Mouse (Mus musculus) MEL (cell line): ENCODE measurements around the gene Gtf3c2. TPM values are rescaled to one million over a fixed set of nuclear protein-coding genes. Genes with fewer than 3 reads are reported as not detected.

Source experiments
- DNase-seq: peaks from one replicate; pipeline ENCODE4 v3.0.0; 2011; ENCODE audit warnings: low read depth, low spot score
- H3K27ac ChIP-seq: 2 replicates; pipeline ENCODE4 v1.5.1; 2012; ENCODE audit warnings: low read depth, mild to moderate bottlenecking, control low read depth, low read length, moderate library complexity; ENCODE audit not compliant: control insufficient read depth
- H3K27me3 ChIP-seq, 2 experiments: fragments of 150-350 bp in 1 of 2; sonication (generic) in 1 of 2; 2 replicates each; pipeline ENCODE4 v1.6.1; 2012; ENCODE audit warnings: low read length in 2 of 2, mild to moderate bottlenecking in 2 of 2, improper control_type of control experiment in 1 of 2, moderate library complexity in 1 of 2; ENCODE audit not compliant: insufficient read depth in 2 of 2, control insufficient read depth in 1 of 2
- H3K36me3 ChIP-seq, 2 experiments: 2 replicates each; pipeline ENCODE4 v1.6.1; 2012 to 2014; ENCODE audit warnings: low read length in 2 of 2, improper control_type of control experiment in 1 of 2, inconsistent platforms in 1 of 2, mild to moderate bottlenecking in 1 of 2; ENCODE audit not compliant: insufficient read depth in 2 of 2, control insufficient read depth in 1 of 2
- H3K4me1 ChIP-seq, 2 experiments: fragments of 150-350 bp in 1 of 2; sonication (generic) in 1 of 2; 2 replicates each; pipeline ENCODE4 v1.6.1; 2012; ENCODE audit warnings: low read length in 2 of 2, improper control_type of control experiment in 1 of 2, mild to moderate bottlenecking in 1 of 2; ENCODE audit not compliant: insufficient read depth in 2 of 2, control insufficient read depth in 1 of 2
- H3K4me3 ChIP-seq, 2 experiments: fragments of 150-350 bp in 1 of 2; sonication (generic) in 1 of 2; 2 replicates each; pipeline ENCODE4 v1.5.1; 2012; ENCODE audit warnings: low read depth in 2 of 2, low read length in 2 of 2, mild to moderate bottlenecking in 2 of 2, moderate library complexity in 2 of 2, control low read depth in 1 of 2, improper control_type of control experiment in 1 of 2; ENCODE audit not compliant: control insufficient read depth in 1 of 2, insufficient read depth in 1 of 2
- H3K79me2 ChIP-seq: 2 replicates; pipeline ENCODE4 v1.6.1; 2012; ENCODE audit warnings: mild to moderate bottlenecking, low read length, moderate library complexity; ENCODE audit not compliant: control insufficient read depth, poor library complexity, insufficient read depth
- H3K9ac ChIP-seq: 2 replicates; pipeline ENCODE4 v1.6.1; 2012; ENCODE audit warnings: low read depth, mild to moderate bottlenecking, control low read depth, low read length, moderate library complexity; ENCODE audit not compliant: control insufficient read depth, poor library complexity, severe bottlenecking
- H3K9me3 ChIP-seq: fragments of 150-350 bp; sonication (generic); replicated peaks from 2 replicates; pipeline ENCODE4 v1.6.1; 2012; ENCODE audit warnings: mild to moderate bottlenecking, low read length, improper control_type of control experiment, moderate library complexity; ENCODE audit not compliant: insufficient read depth
- E2F4 ChIP-seq: IDR thresholded peaks from 2 replicates; pipeline ENCODE4 v1.6.1; 2011; ENCODE audit warnings: low read depth, low read length, improper control_type of control experiment, borderline replicate concordance
- ETS1 ChIP-seq: IDR thresholded peaks from 2 replicates; pipeline ENCODE4 v1.6.1; 2012; ENCODE audit warnings: low read depth, mild to moderate bottlenecking, inconsistent platforms, low read length, improper control_type of control experiment, moderate library complexity
- GABPA ChIP-seq: IDR thresholded peaks from 2 replicates; pipeline ENCODE4 v1.6.1; 2012; ENCODE audit warnings: low read depth, mild to moderate bottlenecking, inconsistent platforms, low read length, improper control_type of control experiment, moderate library complexity
- JUND ChIP-seq: IDR thresholded peaks from 2 replicates; pipeline ENCODE4 v1.6.1; 2011; ENCODE audit warnings: low read depth, mild to moderate bottlenecking, improper control_type of control experiment, low read length
- KAT2A ChIP-seq: conservative IDR thresholded peaks from 2 replicates; pipeline ENCODE4 v1.6.1; 2012; ENCODE audit warnings: low read depth, low read length, improper control_type of control experiment, inconsistent platforms
- MAX ChIP-seq: IDR thresholded peaks from 2 replicates; pipeline ENCODE4 v1.6.1; 2011; ENCODE audit warnings: low read length, improper control_type of control experiment
- MEF2A ChIP-seq: IDR thresholded peaks from 2 replicates; pipeline ENCODE4 v1.6.1; 2014; ENCODE audit warnings: low read depth, mild to moderate bottlenecking, inconsistent platforms, low read length, improper control_type of control experiment; ENCODE audit not compliant: poor library complexity, insufficient replicate concordance, severe bottlenecking; ENCODE audit errors: extremely low read depth
- NELFE ChIP-seq: IDR thresholded peaks from 2 replicates; pipeline ENCODE4 v1.6.1; 2011; ENCODE audit warnings: low read depth, low read length, improper control_type of control experiment
- POLR2AphosphoS2 ChIP-seq: IDR thresholded peaks from 2 replicates; pipeline ENCODE4 v1.6.1; 2011; ENCODE audit warnings: low read length, improper control_type of control experiment
- POLR2AphosphoS5 ChIP-seq: IDR thresholded peaks from 2 replicates; pipeline ENCODE4 v1.6.1; 2012; ENCODE audit warnings: low read depth, borderline replicate concordance, mild to moderate bottlenecking, inconsistent platforms, low read length, moderate library complexity, mixed read lengths
- RCOR1 ChIP-seq: IDR thresholded peaks from 2 replicates; pipeline ENCODE4 v1.6.1; 2012; ENCODE audit warnings: low read depth, mild to moderate bottlenecking, inconsistent platforms, low read length, improper control_type of control experiment
- SIN3A ChIP-seq: IDR thresholded peaks from 2 replicates; pipeline ENCODE4 v1.6.1; 2012; ENCODE audit warnings: low read length, improper control_type of control experiment, inconsistent platforms
- SMC3 ChIP-seq: IDR thresholded peaks from 2 replicates; pipeline ENCODE4 v1.6.1; 2011; ENCODE audit warnings: low read depth, low read length, improper control_type of control experiment
- TBP ChIP-seq: IDR thresholded peaks from 2 replicates; pipeline ENCODE4 v1.8.0; 2011; ENCODE audit warnings: low read depth, low read length, improper control_type of control experiment
- TCF12 ChIP-seq: IDR thresholded peaks from 2 replicates; pipeline ENCODE4 v1.6.1; 2014; ENCODE audit warnings: low read depth, mild to moderate bottlenecking, inconsistent platforms, low read length, improper control_type of control experiment, moderate library complexity
- UBTF ChIP-seq: IDR thresholded peaks from 2 replicates; pipeline ENCODE4 v1.6.1; 2012; ENCODE audit warnings: low read depth, mild to moderate bottlenecking, inconsistent platforms, low read length, improper control_type of control experiment, moderate library complexity, borderline replicate concordance; ENCODE audit not compliant: insufficient read depth
- USF1 ChIP-seq: IDR thresholded peaks from 2 replicates; pipeline ENCODE4 v1.6.1; 2014; ENCODE audit warnings: low read depth, mild to moderate bottlenecking, inconsistent platforms, low read length, improper control_type of control experiment, moderate library complexity
- USF2 ChIP-seq, 2 experiments: IDR thresholded peaks; 2 replicates each; pipeline ENCODE4 v1.6.1; 2011 to 2012; ENCODE audit warnings: improper control_type of control experiment in 2 of 2, low read length in 2 of 2, borderline replicate concordance in 1 of 2, inconsistent platforms in 1 of 2, low read depth in 1 of 2, mild to moderate bottlenecking in 1 of 2; ENCODE audit not compliant: insufficient read depth in 1 of 2
- ZMIZ1 ChIP-seq: IDR thresholded peaks from 2 replicates; pipeline ENCODE4 v1.6.1; 2012; ENCODE audit warnings: low read depth, mild to moderate bottlenecking, inconsistent platforms, low read length, improper control_type of control experiment, moderate library complexity
- polyA plus RNA-seq, 2 experiments: library from polyadenylated mRNA; stranded (reverse) in 1 of 2; unstranded in 1 of 2; fragments of >175 nt in 1 of 2; fragments of >200 nt in 1 of 2; gene quantifications; 2 replicates each; pipeline versions ENCODE4 v1.2.1 to v1.2.4; 2012; ENCODE audit warnings: low replicate concordance in 2 of 2, low read depth in 1 of 2; ENCODE audit not compliant: insufficient read length in 2 of 2, insufficient read depth in 1 of 2, missing spikeins in 1 of 2
- total RNA-seq: library from RNA; depleted of rRNA; stranded (reverse); fragments of 300-350 nt; gene quantifications from 2 replicates; pipeline ENCODE4 v1.2.3, GENCODE M21; 2012

Gene Gtf3c2
- total and polyA plus RNA-seq, 3 experiments = 50.9 to 129 TPM; not detected in 1

DNA sequence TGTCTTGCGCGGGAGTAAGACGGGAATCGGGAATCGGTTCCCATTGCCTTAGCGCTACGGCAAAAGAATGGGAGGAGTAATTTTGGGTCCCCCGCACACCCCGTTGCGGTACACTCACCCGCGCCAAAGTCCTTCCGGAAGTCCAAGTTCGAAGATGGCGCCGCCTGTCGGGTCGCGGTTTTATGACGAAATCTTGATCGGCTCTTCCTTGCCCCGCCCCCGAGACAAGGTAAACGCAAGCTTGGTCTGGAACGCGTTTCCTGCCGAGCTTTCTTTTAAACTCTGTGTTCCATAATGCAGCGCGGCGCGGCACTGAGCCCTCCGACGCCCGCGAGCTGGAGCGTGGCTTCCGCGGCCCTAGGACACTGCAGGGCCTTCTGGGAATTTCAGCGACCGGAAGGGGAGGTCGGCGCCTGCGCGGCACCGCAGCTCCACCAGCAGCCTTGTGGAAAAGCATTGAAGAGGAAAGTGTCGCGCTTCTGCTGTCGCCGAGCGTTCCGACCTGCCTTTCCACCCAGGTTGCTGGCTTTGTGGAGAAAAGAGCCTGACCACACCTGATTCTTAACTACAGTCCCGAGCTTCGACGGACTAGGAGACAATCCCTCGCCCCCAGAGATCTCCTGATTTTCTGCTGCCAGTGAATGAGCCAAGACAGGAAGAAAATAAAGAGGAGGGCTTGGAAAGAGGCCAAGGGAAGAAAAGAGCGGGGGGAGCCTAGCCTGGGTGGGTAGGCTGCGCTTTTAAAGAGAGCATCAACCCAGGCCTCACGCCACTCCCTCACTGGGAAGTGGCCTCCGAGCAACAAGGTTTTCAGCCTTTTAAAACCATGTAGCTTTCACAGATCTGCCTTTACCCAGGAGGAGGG is at the start of gene Gtf3c2, which contains the start of gene Gm29609 (continued):
- TF ChIP-seq E2F4 (peak; percentile 90), POLR2AphosphoS2 (peak; percentile 96), RCOR1 (peak; percentile 40; the same call in 1 of the 2 replicates)

- Histone ChIP-seq H3K27ac (no peak overlapping the region), H3K4me3 (no peak overlapping the region), H3K36me3 (peaks cover 0 to 6% of the 10 kb centered on the region in 2 experiments; a peak in 2 of 4 replicates), H3K9ac (no peak overlapping the region), H3K4me1 (peaks cover 0 to 6% of the 10 kb centered on the region in 2 experiments; a peak in 2 of 4 replicates), H3K9me3 (no peaks in the 10 kb centered on the region), H3K79me2 (no peaks in the 10 kb centered on the region), H3K27me3 (no peaks in the 10 kb centered on the region)
- DNase-seq = no peak
- TF ChIP-seq UBTF (no peak), JUND (no peak), ZMIZ1 (no peak), MAX (no peak), KAT2A (no peak), SMC3 (no peak), NELFE (no peak), TCF12 (no peak), MEF2A (no peak), SIN3A (no peak), TBP (no peak), USF2 (IDR thresholded peaks at IDR 0.05; ENCODE audit: borderline replicate concordance in 1 of 2, insufficient read depth in 1 of 2, low read depth in 1 of 2, low read length in 2 of 2) (no peak), ETS1 (no peak), POLR2AphosphoS2 (no peak), GABPA (no peak), POLR2AphosphoS5 (no peak), USF1 (no peak)
These were observed 46.7 kb upstream of the Gtf3c2 start for GRCm38 (mm10) chr5:31226641-31227040.
